Mouse (Mus musculus): Measurements from ENCODE around the gene Gm20838.
"Not testable (repeated sequence)": the region's sequence is repeated elsewhere in the genome, so short reads cannot be mapped to it uniquely, and the experiment has no call there.

The Gm20838 gene

DNA sequence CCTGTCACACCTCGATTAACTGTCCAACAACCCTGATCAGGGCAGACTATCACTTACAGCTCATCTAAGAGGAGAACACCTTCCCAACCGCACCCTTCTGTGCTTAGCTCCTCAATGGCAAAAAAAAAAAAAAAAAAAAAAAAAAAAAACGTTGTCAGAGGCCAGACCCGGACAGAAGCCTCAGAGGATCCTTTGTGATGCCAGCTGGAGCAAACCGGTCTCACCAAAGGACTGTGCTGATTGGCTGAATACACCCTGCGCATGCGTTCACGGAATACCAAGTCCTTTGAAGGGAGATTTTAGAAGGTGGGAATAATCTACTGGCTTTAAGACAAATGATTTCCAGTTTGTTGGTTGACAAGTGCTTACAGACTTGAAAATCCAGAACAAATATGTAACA, at the start of gene Gm20838:
Gene Gm20838, minus strand, starts transcription at position 101 of the 400 bp plus-strand sequence.
- DNase-seq (ENCODE audit: low read depth) = not testable (repeated sequence)
